8 mouse cellular contexts compared by ENCODE assay signal in genomic region chr13:67609066-67609876, GRCm38 (mm10). TPM values are rescaled to one million over a fixed set of nuclear protein-coding genes. Genes with fewer than 3 reads are reported as not detected.
DNase-seq lines count a peak whose midpoint lies in the region; ATAC-seq lines count a peak whose summit lies in the region.

TSS of gene Zfp729b (minus strand) at chr13:67609707.

- peak; percentile 92 to 94 for ATAC-seq in hematopoietic stem cell, adult 5-6 weeks (replicated peaks in 1 of 2; ENCODE audit: insufficient read depth in 1 of 2, low FRiP score in 2 of 2, low TSS enrichment in 1 of 2, low read depth in 1 of 2, poor library complexity in 2 of 2, severe bottlenecking in 2 of 2)
- ATAC-seq in lung, embryonic 16.5 days (ENCODE audit: low read depth), result peak; percentile 98

- H3K9ac ChIP-seq in lung, embryonic 16.5 days (ENCODE audit: low read length), result peak within 1 kb of the TSS; percentile 86

- H3K4me2 ChIP-seq in lung, embryonic 16.5 days (ENCODE audit: low read depth, low read length), result peak within 1 kb of the TSS; percentile 69

- H3K27ac ChIP-seq in lung, embryonic 16.5 days (ENCODE audit: low read length), result peak within 1 kb of the TSS; percentile 63

- H3K36me3 ChIP-seq in lung, embryonic 16.5 days (ENCODE audit: control insufficient read depth, insufficient read depth, low read length), result no peaks in the 10 kb centered on the region

- no peaks in the 10 kb centered on the region for H3K9me3 ChIP-seq in lung, embryonic 16.5 days (ENCODE audit: control insufficient read depth, low read length)

- DNase-seq in MEL-GATA-1-ER (ENCODE audit: extremely low read depth, low read depth), result peak; percentile 67
- peak; percentile 85 for DNase-seq in cerebellum, adult 8-10 months
- DNase-seq in forelimb bud, embryonic 11.5 days (ENCODE audit: low read depth, low spot score), result peak; percentile 86
- peak; percentile 85 for DNase-seq in layer of hippocampus, adult 9-10 months (ENCODE audit: low spot score)
- DNase-seq in ovary, postnatal 10 days (ENCODE audit: low spot score), result peak; percentile 71
- peak; percentile 83 to 87 for DNase-seq in thymus, postnatal 10 days (ENCODE audit: low spot score in 2 of 2)

- peak within 1 kb of the TSS; percentile 83 for H3K4me3 ChIP-seq in lung, embryonic 16.5 days (ENCODE audit: low read length)

- WGBS in lung, embryonic 16.5 days, result 3% methylated on average over 20 of the region's 20 CpGs

- H3K4me1 ChIP-seq in lung, embryonic 16.5 days (replicated peaks; ENCODE audit: control insufficient read depth, insufficient read depth, low read length), result no peaks in the 10 kb centered on the region; the same call in 1 of the 2 replicates

- H3K27me3 ChIP-seq in lung, embryonic 16.5 days (ENCODE audit: control insufficient read depth, insufficient read depth, low read depth, low read length), result no peaks in the 10 kb centered on the region

RNA-seq across cellular contexts. Expression of gene Zfp729b, which starts in this region (rescaled TPM):
- 23.4 and 31.7 TPM in 2 replicates for total RNA-seq in hematopoietic stem cell, adult 5-6 weeks (2017)
- polyA plus RNA-seq in lung, embryonic 16.5 days (2015; fragmentation: Nextera tagmentation; extraction: Ambion mirVana), result 4.5 and 4.7 TPM in 2 replicates

Comparison
In these comparisons a context has a peak if more than half of its experiments do, and no peak if none do; other contexts are left out.
1. Peak in every context shown above with its lines: DNase-seq, ATAC-seq, H3K4me3 ChIP-seq and H3K27ac ChIP-seq.